Mouse (Mus musculus): ENCODE data around the gene Echs1. TPM values are rescaled to one million over a fixed set of nuclear protein-coding genes. Genes with fewer than 3 reads are reported as not detected.

Echs1 gene
- polyA plus RNA-seq, 1 experiment from 2014 or later, result 123 TPM

- H3K4me3 ChIP-seq (replicated peaks; ENCODE audit: low read length), result no peak overlapping the region
- no peaks in the 10 kb centered on the region for H3K4me1 ChIP-seq (replicated peaks; ENCODE audit: control insufficient read depth, insufficient read depth, low read length)
- H3K36me3 ChIP-seq (replicated peaks; ENCODE audit: control insufficient read depth, insufficient read depth), result no peaks in the 10 kb centered on the region
- ATAC-seq (ENCODE audit: low FRiP score) (no peak), DNase-seq (ENCODE audit: low spot score) (no peak)
- H3K9ac ChIP-seq, result no peak overlapping the region
- no peak overlapping the region for H3K4me2 ChIP-seq (replicated peaks)
- H3K9me3 ChIP-seq (ENCODE audit: control insufficient read depth, low read length), result no peaks in the 10 kb centered on the region
- H3K27ac ChIP-seq, result no peak overlapping the region
- no peaks in the 10 kb centered on the region for H3K27me3 ChIP-seq (ENCODE audit: control insufficient read depth, insufficient read depth, low read length)
Observed at GRCm38 (mm10) chr7:140096055-140096454, 20.2 kb downstream of the Echs1 start.

- no peak overlapping the region for H3K4me3 ChIP-seq (replicated peaks; ENCODE audit: low read length)
- no peaks in the 10 kb centered on the region for H3K4me1 ChIP-seq (replicated peaks; ENCODE audit: control insufficient read depth, insufficient read depth, low read length)
- H3K27me3 ChIP-seq (ENCODE audit: control insufficient read depth, insufficient read depth, low read length), result no peaks in the 10 kb centered on the region
- no peak overlapping the region for H3K4me2 ChIP-seq (replicated peaks)
- DNase-seq (ENCODE audit: low spot score) (no peak), ATAC-seq (ENCODE audit: low FRiP score) (no peak)
- no peak overlapping the region for H3K9ac ChIP-seq
- WGBS, result 56% methylated on average over 1 of the region's 1 CpGs
- no peaks in the 10 kb centered on the region for H3K9me3 ChIP-seq (ENCODE audit: control insufficient read depth, low read length)
- no peak overlapping the region for H3K27ac ChIP-seq
- no peaks in the 10 kb centered on the region for H3K36me3 ChIP-seq (replicated peaks; ENCODE audit: control insufficient read depth, insufficient read depth)
Observed at GRCm38 (mm10) chr7:140095556-140095955, 20.7 kb downstream of the Echs1 start.

GRCm38 (mm10) chr7:140094954-140095353 lies 21.3 kb downstream of the Echs1 start:
- Histone ChIP-seq H3K4me3 (replicated peaks; ENCODE audit: low read length) (no peak overlapping the region), H3K27me3 (ENCODE audit: control insufficient read depth, insufficient read depth, low read length) (no peaks in the 10 kb centered on the region), H3K27ac (no peak overlapping the region), H3K9ac (no peak overlapping the region), H3K9me3 (ENCODE audit: control insufficient read depth, low read length) (no peaks in the 10 kb centered on the region), H3K4me2 (replicated peaks) (no peak overlapping the region), H3K36me3 (replicated peaks; ENCODE audit: control insufficient read depth, insufficient read depth) (no peaks in the 10 kb centered on the region), H3K4me1 (replicated peaks; ENCODE audit: control insufficient read depth, insufficient read depth, low read length) (no peaks in the 10 kb centered on the region)
- no peak for DNase-seq (ENCODE audit: low spot score)
- ATAC-seq (ENCODE audit: low FRiP score), result no peak
- WGBS, result 71% methylated on average over 5 of the region's 5 CpGs

GRCm38 (mm10) chr7:140092924-140093528 lies 23.2 kb downstream of the Echs1 start, which contains the start of gene Prap1:
Gene Prap1, plus strand, starts transcription at chr7:140093395.
- no peak within 1 kb of the TSS for H3K9ac ChIP-seq
- H3K27ac ChIP-seq, result no peak within 1 kb of the TSS
- no peaks in the 10 kb centered on the region for H3K4me1 ChIP-seq (replicated peaks; ENCODE audit: control insufficient read depth, insufficient read depth, low read length)
- no peaks in the 10 kb centered on the region for H3K36me3 ChIP-seq (replicated peaks; ENCODE audit: control insufficient read depth, insufficient read depth)
- no peak within 1 kb of the TSS for H3K4me2 ChIP-seq (replicated peaks)
- no peak for DNase-seq (ENCODE audit: low spot score)
- no peaks in the 10 kb centered on the region for H3K9me3 ChIP-seq (ENCODE audit: control insufficient read depth, low read length)
- no peak for ATAC-seq (ENCODE audit: low FRiP score)
- no peaks in the 10 kb centered on the region for H3K27me3 ChIP-seq (ENCODE audit: control insufficient read depth, insufficient read depth, low read length)
- 77% methylated on average over 5 of the region's 5 CpGs for WGBS
- H3K4me3 ChIP-seq (replicated peaks; ENCODE audit: low read length), result no peak within 1 kb of the TSS

GRCm38 (mm10) chr7:140090601-140091000 lies 25.7 kb downstream of the Echs1 start:
- no peak for ATAC-seq (ENCODE audit: low FRiP score)
- 76% methylated on average over 10 of the region's 10 CpGs for WGBS
- Histone ChIP-seq H3K4me1 (replicated peaks; ENCODE audit: control insufficient read depth, insufficient read depth, low read length) (no peaks in the 10 kb centered on the region), H3K9me3 (ENCODE audit: control insufficient read depth, low read length) (no peaks in the 10 kb centered on the region), H3K4me2 (replicated peaks) (no peak overlapping the region), H3K27me3 (ENCODE audit: control insufficient read depth, insufficient read depth, low read length) (no peaks in the 10 kb centered on the region), H3K36me3 (replicated peaks; ENCODE audit: control insufficient read depth, insufficient read depth) (no peaks in the 10 kb centered on the region), H3K27ac (no peak overlapping the region), H3K4me3 (replicated peaks; ENCODE audit: low read length) (no peak overlapping the region), H3K9ac (no peak overlapping the region)
- DNase-seq (ENCODE audit: low spot score), result no peak

GRCm38 (mm10) chr7:140082242-140082678 lies 34.0 kb downstream of the Echs1 start, which contains the start of gene Caly:
Gene Caly, minus strand, starts transcription at chr7:140082548.
- Histone ChIP-seq H3K36me3 (replicated peaks; ENCODE audit: control insufficient read depth, insufficient read depth) (no peaks in the 10 kb centered on the region), H3K4me1 (replicated peaks; ENCODE audit: control insufficient read depth, insufficient read depth, low read length) (peaks cover 16% of the 10 kb centered on the region), H3K27me3 (ENCODE audit: control insufficient read depth, insufficient read depth, low read length) (no peaks in the 10 kb centered on the region), H3K9ac (peak within 1 kb of the TSS; percentile 83), H3K4me2 (replicated peaks) (peak within 1 kb of the TSS; percentile 72), H3K27ac (peak within 1 kb of the TSS; percentile 95), H3K9me3 (ENCODE audit: control insufficient read depth, low read length) (no peaks in the 10 kb centered on the region), H3K4me3 (replicated peaks; ENCODE audit: low read length) (peak within 1 kb of the TSS; percentile 52)
- peak; percentile 87 for DNase-seq (ENCODE audit: low spot score)
- ATAC-seq (ENCODE audit: low FRiP score), result peak; percentile 90
- 1% methylated on average over 16 of the region's 18 CpGs for WGBS

- Histone ChIP-seq H3K36me3 (replicated peaks; ENCODE audit: control insufficient read depth, insufficient read depth) (no peaks in the 10 kb centered on the region), H3K4me3 (replicated peaks; ENCODE audit: low read length) (peak overlapping the region; percentile 52), H3K9ac (peak overlapping the region; percentile 83), H3K4me2 (replicated peaks) (peak overlapping the region; percentile 72), H3K27ac (peak overlapping the region; percentile 95), H3K9me3 (ENCODE audit: control insufficient read depth, low read length) (no peaks in the 10 kb centered on the region), H3K27me3 (ENCODE audit: control insufficient read depth, insufficient read depth, low read length) (no peaks in the 10 kb centered on the region), H3K4me1 (replicated peaks; ENCODE audit: control insufficient read depth, insufficient read depth, low read length) (peaks cover 16% of the 10 kb centered on the region)
- peak; percentile 13 for ATAC-seq (ENCODE audit: low FRiP score)
- no peak for DNase-seq (ENCODE audit: low spot score)
- 12% methylated on average over 20 of the region's 20 CpGs for WGBS
Observed at GRCm38 (mm10) chr7:140081408-140082241, 34.7 kb downstream of the Echs1 start.

GRCm38 (mm10) chr7:140080503-140081156 lies 35.6 kb downstream of the Echs1 start:
- H3K27ac ChIP-seq, result peak overlapping the region; percentile 95
- peak overlapping the region; percentile 72 for H3K4me2 ChIP-seq (replicated peaks)
- WGBS, result 2% methylated on average over 24 of the region's 24 CpGs
- DNase-seq (ENCODE audit: low spot score), result peak; percentile 95
- H3K9me3 ChIP-seq (ENCODE audit: control insufficient read depth, low read length), result no peaks in the 10 kb centered on the region
- H3K9ac ChIP-seq, result peak overlapping the region; percentile 83
- H3K27me3 ChIP-seq (ENCODE audit: control insufficient read depth, insufficient read depth, low read length), result no peaks in the 10 kb centered on the region
- peaks cover 16% of the 10 kb centered on the region for H3K4me1 ChIP-seq (replicated peaks; ENCODE audit: control insufficient read depth, insufficient read depth, low read length)
- ATAC-seq (ENCODE audit: low FRiP score), result peak; percentile 81
- peak overlapping the region; percentile 52 for H3K4me3 ChIP-seq (replicated peaks; ENCODE audit: low read length)
- no peaks in the 10 kb centered on the region for H3K36me3 ChIP-seq (replicated peaks; ENCODE audit: control insufficient read depth, insufficient read depth)

- Histone ChIP-seq H3K4me2 (replicated peaks) (no peak overlapping the region), H3K4me3 (replicated peaks; ENCODE audit: low read length) (no peak overlapping the region), H3K9me3 (ENCODE audit: control insufficient read depth, low read length) (no peaks in the 10 kb centered on the region), H3K4me1 (replicated peaks; ENCODE audit: control insufficient read depth, insufficient read depth, low read length) (peaks cover 16% of the 10 kb centered on the region), H3K36me3 (replicated peaks; ENCODE audit: control insufficient read depth, insufficient read depth) (0 out of 2 replicates have a peak, but pooled peaks cover 3% of the 10 kb centered on the region), H3K27me3 (ENCODE audit: control insufficient read depth, insufficient read depth, low read length) (no peaks in the 10 kb centered on the region), H3K27ac (no peak overlapping the region), H3K9ac (no peak overlapping the region)
- WGBS, result 4% methylated on average over 5 of the region's 5 CpGs
- ATAC-seq (ENCODE audit: low FRiP score), result no peak
- peak; percentile 90 for DNase-seq (ENCODE audit: low spot score)
Observed at GRCm38 (mm10) chr7:140078711-140079110, 37.6 kb downstream of the Echs1 start.

Data from hindbrain, embryonic 14.5 days (tissue).